Mouse (Mus musculus): ENCODE results near the gene 9530068E07Rik. TPM values are rescaled to one million over a fixed set of nuclear protein-coding genes. Genes with fewer than 3 reads are reported as not detected.

Gene 9530068E07Rik
- polyA plus RNA-seq, 1 experiment from 2014 or later, result 201 TPM

- DNase-seq (ENCODE audit: low spot score), result no peak
- H3K27me3 ChIP-seq (ENCODE audit: control insufficient read depth, insufficient read depth, low read length), result no peaks in the 10 kb centered on the region
These were observed 1.7 kb upstream of the 9530068E07Rik start for GRCm38 (mm10) chr11:52394494-52394893.

DNA sequence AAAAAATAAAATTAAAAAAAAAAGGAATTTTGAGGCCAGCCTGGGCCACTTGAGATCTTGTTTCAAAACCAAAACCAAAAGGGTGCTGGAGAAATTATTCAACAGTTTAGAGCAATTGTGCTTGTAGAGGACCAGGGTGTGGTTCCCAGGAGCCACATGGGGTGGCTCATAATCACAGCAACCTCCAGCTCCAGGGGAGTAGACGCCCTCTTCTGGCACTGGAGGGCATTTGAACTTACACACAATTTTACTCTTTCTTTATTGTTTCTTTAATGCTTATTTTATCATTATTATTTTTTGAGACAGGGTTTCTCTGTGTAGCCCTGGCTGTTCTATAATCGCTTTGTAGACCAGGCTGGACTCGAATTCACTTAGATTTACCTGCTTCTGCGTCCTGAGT, 885 bp upstream of the 9530068E07Rik start:
- ATAC-seq (replicated peaks; ENCODE audit: insufficient number of reproducible peaks, low FRiP score, low TSS enrichment, low read depth) (no peak), DNase-seq (ENCODE audit: low spot score) (no peak)
- no peaks in the 10 kb centered on the region for H3K36me3 ChIP-seq (replicated peaks; ENCODE audit: control insufficient read depth, insufficient read depth, low read depth, low read length)
- H3K9me3 ChIP-seq (replicated peaks; ENCODE audit: control insufficient read depth, low read length), result no peaks in the 10 kb centered on the region
- H3K4me1 ChIP-seq (ENCODE audit: control insufficient read depth, insufficient read depth, low read length), result no peaks in the 10 kb centered on the region
- no peak overlapping the region for H3K4me2 ChIP-seq (ENCODE audit: low read depth, low read length)
- no peak overlapping the region for H3K9ac ChIP-seq (replicated peaks; ENCODE audit: low read length)
- WGBS, result 36% methylated on average over 4 of the region's 4 CpGs
- no peak overlapping the region for H3K27ac ChIP-seq (replicated peaks; ENCODE audit: low read depth, low read length)
- H3K4me3 ChIP-seq (ENCODE audit: low read depth, low read length), result no peak overlapping the region
- H3K27me3 ChIP-seq (ENCODE audit: control insufficient read depth, insufficient read depth, low read length), result no peaks in the 10 kb centered on the region

More at GRCm38 (mm10) chr11:52394494-52394893, 1.7 kb upstream of the 9530068E07Rik start:
- no peak overlapping the region for H3K4me2 ChIP-seq (ENCODE audit: low read depth, low read length)
- ATAC-seq (replicated peaks; ENCODE audit: insufficient number of reproducible peaks, low FRiP score, low TSS enrichment, low read depth), result no peak
- no peaks in the 10 kb centered on the region for H3K9me3 ChIP-seq (replicated peaks; ENCODE audit: control insufficient read depth, low read length)
- no peaks in the 10 kb centered on the region for H3K4me1 ChIP-seq (ENCODE audit: control insufficient read depth, insufficient read depth, low read length)
- WGBS, result 76% methylated on average over 4 of the region's 4 CpGs
- H3K4me3 ChIP-seq (ENCODE audit: low read depth, low read length), result no peak overlapping the region
- H3K27ac ChIP-seq (replicated peaks; ENCODE audit: low read depth, low read length), result no peak overlapping the region
- H3K9ac ChIP-seq (replicated peaks; ENCODE audit: low read length), result no peak overlapping the region
- no peaks in the 10 kb centered on the region for H3K36me3 ChIP-seq (replicated peaks; ENCODE audit: control insufficient read depth, insufficient read depth, low read depth, low read length)

GRCm38 (mm10) chr11:52396597-52397188, 465 bp downstream of the 9530068E07Rik start:
- no peak; the same call in 1 of the 2 replicates for ATAC-seq (replicated peaks; ENCODE audit: insufficient number of reproducible peaks, low FRiP score, low TSS enrichment, low read depth)
- WGBS, result under 1% methylated on average over 29 of the region's 33 CpGs

GRCm38 (mm10) chr11:52397385-52397987, 1.3 kb downstream of the 9530068E07Rik start:
- peak overlapping the region; percentile 98 for H3K9ac ChIP-seq (replicated peaks; ENCODE audit: low read length)
- no peaks in the 10 kb centered on the region for H3K36me3 ChIP-seq (replicated peaks; ENCODE audit: control insufficient read depth, insufficient read depth, low read depth, low read length)
- H3K4me2 ChIP-seq (ENCODE audit: low read depth, low read length), result peak overlapping the region; percentile 70
- peak; percentile 39 for DNase-seq (ENCODE audit: low spot score)
- H3K27ac ChIP-seq (replicated peaks; ENCODE audit: low read depth, low read length), result 0 out of 2 replicates have a peak overlapping the region, but pooled peaks have one; percentile 81
- WGBS, result 86% methylated on average over 4 of the region's 4 CpGs
- H3K9me3 ChIP-seq (replicated peaks; ENCODE audit: control insufficient read depth, low read length), result no peaks in the 10 kb centered on the region
- no peak for ATAC-seq (replicated peaks; ENCODE audit: insufficient number of reproducible peaks, low FRiP score, low TSS enrichment, low read depth)
- H3K4me3 ChIP-seq (ENCODE audit: low read depth, low read length), result peak overlapping the region; percentile 96
- H3K27me3 ChIP-seq (ENCODE audit: control insufficient read depth, insufficient read depth, low read length), result no peaks in the 10 kb centered on the region
- H3K4me1 ChIP-seq (ENCODE audit: control insufficient read depth, insufficient read depth, low read length), result no peaks in the 10 kb centered on the region

More at GRCm38 (mm10) chr11:52396597-52397188, 465 bp downstream of the 9530068E07Rik start:
- Histone ChIP-seq H3K27ac (replicated peaks; ENCODE audit: low read depth, low read length) (peak overlapping the region; percentile 81), H3K4me3 (ENCODE audit: low read depth, low read length) (peak overlapping the region; percentile 96), H3K4me2 (ENCODE audit: low read depth, low read length) (peak overlapping the region; percentile 70), H3K9ac (replicated peaks; ENCODE audit: low read length) (peak overlapping the region; percentile 98), H3K36me3 (replicated peaks; ENCODE audit: control insufficient read depth, insufficient read depth, low read depth, low read length) (no peaks in the 10 kb centered on the region), H3K9me3 (replicated peaks; ENCODE audit: control insufficient read depth, low read length) (no peaks in the 10 kb centered on the region), H3K4me1 (ENCODE audit: control insufficient read depth, insufficient read depth, low read length) (no peaks in the 10 kb centered on the region), H3K27me3 (ENCODE audit: control insufficient read depth, insufficient read depth, low read length) (no peaks in the 10 kb centered on the region)
- DNase-seq (ENCODE audit: low spot score), result peak; percentile 40

DNA sequence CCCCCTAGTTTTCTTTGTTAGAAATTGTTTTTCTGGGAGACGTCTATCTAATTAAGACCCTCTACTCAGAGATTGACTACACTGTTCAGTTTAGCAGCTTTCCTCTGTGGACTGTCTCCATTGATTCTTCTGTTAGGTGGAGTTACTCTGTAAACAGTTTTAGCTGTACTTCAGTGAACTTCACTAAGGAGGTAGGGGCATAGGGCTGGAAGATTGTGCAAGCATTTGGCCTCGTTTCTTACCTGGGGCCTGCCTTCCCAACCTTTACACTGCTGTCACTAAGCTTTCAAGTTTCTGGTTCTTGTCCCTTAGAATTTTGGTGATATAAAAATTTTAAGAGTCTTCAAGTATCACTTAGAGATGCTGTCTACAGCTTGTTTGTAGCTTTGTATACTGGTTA, 5.2 kb downstream of the 9530068E07Rik start:
- WGBS, result 72% methylated on average over 2 of the region's 2 CpGs
- ATAC-seq (replicated peaks; ENCODE audit: insufficient number of reproducible peaks, low FRiP score, low TSS enrichment, low read depth), result no peak
- Histone ChIP-seq H3K9ac (replicated peaks; ENCODE audit: low read length) (no peak overlapping the region), H3K36me3 (replicated peaks; ENCODE audit: control insufficient read depth, insufficient read depth, low read depth, low read length) (peaks cover 3% of the 10 kb centered on the region; the same call in 1 of the 2 replicates), H3K27ac (replicated peaks; ENCODE audit: low read depth, low read length) (no peak overlapping the region), H3K4me3 (ENCODE audit: low read depth, low read length) (no peak overlapping the region), H3K27me3 (ENCODE audit: control insufficient read depth, insufficient read depth, low read length) (no peaks in the 10 kb centered on the region), H3K4me2 (ENCODE audit: low read depth, low read length) (no peak overlapping the region), H3K4me1 (ENCODE audit: control insufficient read depth, insufficient read depth, low read length) (no peaks in the 10 kb centered on the region), H3K9me3 (replicated peaks; ENCODE audit: control insufficient read depth, low read length) (no peaks in the 10 kb centered on the region)
- DNase-seq (ENCODE audit: low spot score), result no peak

DNA sequence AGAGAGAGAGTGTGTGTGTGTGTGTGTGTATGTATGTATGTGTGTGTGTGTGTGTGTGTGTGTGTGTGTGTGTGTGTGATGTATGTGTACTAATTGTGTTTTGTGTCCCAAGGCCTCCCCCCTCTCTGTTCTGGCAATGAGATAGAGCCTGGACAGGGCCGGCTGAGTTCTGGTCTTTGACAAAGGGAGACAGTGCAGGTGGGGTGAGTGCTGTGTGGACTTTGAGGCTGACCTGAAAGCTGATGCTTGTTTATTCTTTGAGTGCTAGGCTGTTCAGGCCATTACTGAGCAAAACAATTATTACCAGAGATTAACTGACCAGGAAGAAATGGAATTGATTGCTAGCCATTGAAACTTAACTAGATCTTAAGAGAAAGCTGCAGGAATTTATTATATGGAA, 6.3 kb downstream of the 9530068E07Rik start:
- 55% methylated on average over 1 of the region's 1 CpGs for WGBS
- Histone ChIP-seq H3K4me3 (ENCODE audit: low read depth, low read length) (no peak overlapping the region), H3K36me3 (replicated peaks; ENCODE audit: control insufficient read depth, insufficient read depth, low read depth, low read length) (peaks cover 3% of the 10 kb centered on the region; the same call in 1 of the 2 replicates), H3K9me3 (replicated peaks; ENCODE audit: control insufficient read depth, low read length) (no peaks in the 10 kb centered on the region), H3K27me3 (ENCODE audit: control insufficient read depth, insufficient read depth, low read length) (no peaks in the 10 kb centered on the region), H3K9ac (replicated peaks; ENCODE audit: low read length) (no peak overlapping the region), H3K4me1 (ENCODE audit: control insufficient read depth, insufficient read depth, low read length) (no peaks in the 10 kb centered on the region), H3K27ac (replicated peaks; ENCODE audit: low read depth, low read length) (no peak overlapping the region), H3K4me2 (ENCODE audit: low read depth, low read length) (no peak overlapping the region)
- no peak for ATAC-seq (replicated peaks; ENCODE audit: insufficient number of reproducible peaks, low FRiP score, low TSS enrichment, low read depth)
- no peak for DNase-seq (ENCODE audit: low spot score)

- ATAC-seq (replicated peaks; ENCODE audit: insufficient number of reproducible peaks, low FRiP score, low TSS enrichment, low read depth) (no peak), DNase-seq (ENCODE audit: low spot score) (no peak)
- Histone ChIP-seq H3K27me3 (ENCODE audit: control insufficient read depth, insufficient read depth, low read length) (no peaks in the 10 kb centered on the region), H3K9ac (replicated peaks; ENCODE audit: low read length) (no peak overlapping the region), H3K4me1 (ENCODE audit: control insufficient read depth, insufficient read depth, low read length) (no peaks in the 10 kb centered on the region), H3K4me2 (ENCODE audit: low read depth, low read length) (no peak overlapping the region), H3K27ac (replicated peaks; ENCODE audit: low read depth, low read length) (no peak overlapping the region), H3K36me3 (replicated peaks; ENCODE audit: control insufficient read depth, insufficient read depth, low read depth, low read length) (peaks cover 5% of the 10 kb centered on the region; the same call in 1 of the 2 replicates), H3K4me3 (ENCODE audit: low read depth, low read length) (no peak overlapping the region), H3K9me3 (replicated peaks; ENCODE audit: control insufficient read depth, low read length) (no peaks in the 10 kb centered on the region)
- 90% methylated on average over 5 of the region's 5 CpGs for WGBS
These were observed 8.0 kb downstream of the 9530068E07Rik start for GRCm38 (mm10) chr11:52404209-52404608.

DNA sequence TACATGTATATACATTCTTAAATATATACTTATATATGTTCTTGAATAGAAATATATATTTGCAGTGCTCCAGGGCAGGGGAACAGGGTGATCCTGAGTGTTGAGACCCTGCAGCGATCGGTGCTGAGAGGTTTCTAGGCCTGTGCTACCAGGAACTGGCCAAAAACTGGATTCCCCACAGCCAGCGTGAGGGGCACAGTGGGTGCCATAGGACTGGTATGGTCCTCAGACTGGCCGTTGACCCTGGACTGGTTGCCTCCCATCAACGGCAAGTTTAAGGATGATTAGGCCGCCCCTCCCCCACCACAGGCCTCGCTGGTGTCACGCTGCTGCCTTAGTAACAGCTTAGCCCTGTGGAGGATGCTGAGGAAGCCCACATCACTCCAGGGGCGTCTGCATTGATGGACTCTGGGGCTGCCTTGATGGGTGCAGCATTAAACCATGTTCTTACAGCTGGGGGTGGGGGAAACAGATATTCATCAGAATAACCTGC, 9.0 kb downstream of the 9530068E07Rik start:
- Histone ChIP-seq H3K27me3 (ENCODE audit: control insufficient read depth, insufficient read depth, low read length) (no peaks in the 10 kb centered on the region), H3K9me3 (replicated peaks; ENCODE audit: control insufficient read depth, low read length) (no peaks in the 10 kb centered on the region), H3K4me1 (ENCODE audit: control insufficient read depth, insufficient read depth, low read length) (no peaks in the 10 kb centered on the region), H3K9ac (replicated peaks; ENCODE audit: low read length) (no peak overlapping the region), H3K27ac (replicated peaks; ENCODE audit: low read depth, low read length) (no peak overlapping the region), H3K36me3 (replicated peaks; ENCODE audit: control insufficient read depth, insufficient read depth, low read depth, low read length) (peaks cover 5% of the 10 kb centered on the region; the same call in 1 of the 2 replicates), H3K4me3 (ENCODE audit: low read depth, low read length) (no peak overlapping the region), H3K4me2 (ENCODE audit: low read depth, low read length) (no peak overlapping the region)
- ATAC-seq (replicated peaks; ENCODE audit: insufficient number of reproducible peaks, low FRiP score, low TSS enrichment, low read depth) (no peak), DNase-seq (ENCODE audit: low spot score) (no peak)
- WGBS, result 81% methylated on average over 9 of the region's 9 CpGs
